Mouse (Mus musculus) midbrain, embryonic 13.5 days (tissue): Measurements from ENCODE around the gene Olfr1101. TPM values are rescaled to one million over a fixed set of nuclear protein-coding genes. Genes with fewer than 3 reads are reported as not detected.

Experiments used
- ATAC-seq: fragments of 200-750 bp; cut with Nextera tagmentation; 2 replicates; pipeline ENCODE4 v1.8.0; 2017; ENCODE audit warnings: mild to moderate bottlenecking, moderate TSS enrichment, moderate library complexity
- H3K27ac ChIP-seq: fragments of 300-500 bp; sonication (generic); 2 replicates; pipeline ENCODE4 v1.5.1; 2015; ENCODE audit warnings: inconsistent platforms, mild to moderate bottlenecking, moderate library complexity
- H3K27me3 ChIP-seq: fragments of 300-500 bp; sonication (generic); 2 replicates; pipeline ENCODE4 v1.6.1; 2015; ENCODE audit warnings: mild to moderate bottlenecking, inconsistent platforms
- H3K36me3 ChIP-seq: fragments of 300-500 bp; sonication (generic); 2 replicates; pipeline ENCODE4 v1.6.1; 2015; ENCODE audit warnings: mild to moderate bottlenecking, inconsistent platforms
- H3K4me1 ChIP-seq: fragments of 300-500 bp; sonication (generic); replicated peaks from 2 replicates; pipeline ENCODE4 v1.6.1; 2015; ENCODE audit warnings: inconsistent platforms
- H3K4me2 ChIP-seq: fragments of 300-500 bp; sonication (generic); replicated peaks from 2 replicates; pipeline ENCODE4 v1.6.1; 2015; ENCODE audit warnings: moderate library complexity, mild to moderate bottlenecking, inconsistent platforms
- H3K4me3 ChIP-seq: fragments of 300-500 bp; sonication (generic); replicated peaks from 2 replicates; pipeline ENCODE4 v1.5.1; 2015; ENCODE audit warnings: mild to moderate bottlenecking, inconsistent platforms
- H3K9ac ChIP-seq: fragments of 300-500 bp; sonication (generic); replicated peaks from 2 replicates; pipeline ENCODE4 v1.6.1; 2015; ENCODE audit warnings: mild to moderate bottlenecking, inconsistent platforms
- H3K9me3 ChIP-seq: fragments of 300-500 bp; sonication (generic); 2 replicates; pipeline ENCODE4 v1.6.1; 2016; ENCODE audit warnings: mild to moderate bottlenecking, inconsistent platforms
- WGBS: fragments of 180-500 bp; shearing (Covaris S2); methylation state at CpG from one replicate; pipeline ENCODE4 v1.1.7; 2015; 5-methylcytosine and 5-hydroxymethylcytosine counted together
- polyA plus RNA-seq: library from polyadenylated mRNA; unstranded; fragments of >200 nt; fragmentation: Nextera tagmentation; extraction: Ambion mirVana; gene quantifications from 2 replicates; pipeline ENCODE4 v1.2.1, GENCODE M21; 2015

The Olfr1101 gene
- polyA plus RNA-seq, result not detected in 2 replicates

GRCm38 (mm10) chr2:86991121-86991520, at the start of gene Olfr1101:
Olfr1101 (minus strand) TSS chr2:86991221.
- ATAC-seq, result no peak
- Histone ChIP-seq H3K27ac (no peak within 1 kb of the TSS), H3K4me3 (no peak within 1 kb of the TSS), H3K9ac (no peak within 1 kb of the TSS), H3K4me1 (no peaks in the 10 kb centered on the region), H3K36me3 (no peaks in the 10 kb centered on the region), H3K9me3 (no peaks in the 10 kb centered on the region), H3K27me3 (no peaks in the 10 kb centered on the region), H3K4me2 (no peak within 1 kb of the TSS)
- 83% methylated on average over 3 of the region's 3 CpGs for WGBS

- no peak within 1 kb of the TSS for H3K4me3 ChIP-seq
- H3K9ac ChIP-seq, result no peak within 1 kb of the TSS
- no peak for ATAC-seq
- H3K4me2 ChIP-seq, result no peak within 1 kb of the TSS
- H3K27me3 ChIP-seq, result no peaks in the 10 kb centered on the region
- no peak within 1 kb of the TSS for H3K27ac ChIP-seq
- no peaks in the 10 kb centered on the region for H3K36me3 ChIP-seq
- H3K9me3 ChIP-seq, result no peaks in the 10 kb centered on the region
- no peaks in the 10 kb centered on the region for H3K4me1 ChIP-seq
Observed at GRCm38 (mm10) chr2:87036431-87036830, 45.4 kb upstream of the Olfr1101 start, which contains the start of gene Olfr1105. Olfr1105 (minus strand) TSS chr2:87036531.

- WGBS, result 93% methylated on average over 1 of the region's 1 CpGs
- Histone ChIP-seq H3K4me2 (no peak within 1 kb of the TSS), H3K27ac (no peak within 1 kb of the TSS), H3K36me3 (no peaks in the 10 kb centered on the region), H3K9ac (no peak within 1 kb of the TSS), H3K4me3 (no peak within 1 kb of the TSS), H3K27me3 (no peaks in the 10 kb centered on the region), H3K4me1 (no peaks in the 10 kb centered on the region), H3K9me3 (no peaks in the 10 kb centered on the region)
- no peak for ATAC-seq
Observed at GRCm38 (mm10) chr2:87026980-87027379, 36.0 kb upstream of the Olfr1101 start, which contains the start of gene Olfr1104. Olfr1104 (minus strand) TSS chr2:87027080.

- Histone ChIP-seq H3K36me3 (no peaks in the 10 kb centered on the region), H3K9ac (no peak within 1 kb of the TSS), H3K27me3 (no peaks in the 10 kb centered on the region), H3K9me3 (no peaks in the 10 kb centered on the region), H3K4me1 (no peaks in the 10 kb centered on the region), H3K4me2 (no peak within 1 kb of the TSS), H3K27ac (no peak within 1 kb of the TSS), H3K4me3 (no peak within 1 kb of the TSS)
- no peak for ATAC-seq
Observed at GRCm38 (mm10) chr2:86998098-86998497, 7.1 kb upstream of the Olfr1101 start, which contains the start of gene Olfr1102. Olfr1102 (plus strand) TSS chr2:86998398.

GRCm38 (mm10) chr2:86979854-86980253, 11.2 kb downstream of the Olfr1101 start, which contains the start of gene Olfr1100:
Olfr1100 (minus strand) TSS chr2:86979954.
- no peak within 1 kb of the TSS for H3K27ac ChIP-seq
- no peaks in the 10 kb centered on the region for H3K27me3 ChIP-seq
- H3K36me3 ChIP-seq, result no peaks in the 10 kb centered on the region
- no peak for ATAC-seq
- no peak within 1 kb of the TSS for H3K9ac ChIP-seq
- 81% methylated on average over 3 of the region's 3 CpGs for WGBS
- H3K4me2 ChIP-seq, result no peak within 1 kb of the TSS
- no peaks in the 10 kb centered on the region for H3K9me3 ChIP-seq
- no peak within 1 kb of the TSS for H3K4me3 ChIP-seq
- no peaks in the 10 kb centered on the region for H3K4me1 ChIP-seq

GRCm38 (mm10) chr2:86960593-86960992, 30.4 kb downstream of the Olfr1101 start, which contains the start of gene Olfr1099:
Olfr1099 (minus strand) TSS chr2:86960693.
- H3K9me3 ChIP-seq, result no peaks in the 10 kb centered on the region
- H3K36me3 ChIP-seq, result no peaks in the 10 kb centered on the region
- H3K4me2 ChIP-seq, result no peak within 1 kb of the TSS
- no peak within 1 kb of the TSS for H3K27ac ChIP-seq
- no peaks in the 10 kb centered on the region for H3K4me1 ChIP-seq
- H3K4me3 ChIP-seq, result no peak within 1 kb of the TSS
- no peaks in the 10 kb centered on the region for H3K27me3 ChIP-seq
- no peak within 1 kb of the TSS for H3K9ac ChIP-seq
- ATAC-seq, result no peak
- WGBS, result 89% methylated on average over 1 of the region's 1 CpGs

Other genes starting within 250 kb of the Olfr1101 start
- gene Olfr1090, start 232.2 kb downstream of the Olfr1101 start, polyA plus RNA-seq, result not detected in 2 replicates
- gene Olfr1093, start 208.7 kb downstream of the Olfr1101 start, polyA plus RNA-seq, result not detected in 2 replicates
- not detected in 2 replicates for gene Olfr141, start 181.2 kb downstream of the Olfr1101 start, polyA plus RNA-seq
- gene Olfr1094, start 166.6 kb downstream of the Olfr1101 start, polyA plus RNA-seq, result not detected in 2 replicates
- gene Olfr1095, start 139.5 kb downstream of the Olfr1101 start, polyA plus RNA-seq, result not detected in 2 replicates
- not detected in 2 replicates for gene Gm13723, start 116.4 kb downstream of the Olfr1101 start, polyA plus RNA-seq
- not detected in 2 replicates for gene Olfr1097, start 99.0 kb downstream of the Olfr1101 start, polyA plus RNA-seq
- gene Olfr1098, start 66.7 kb downstream of the Olfr1101 start, polyA plus RNA-seq, result not detected in 2 replicates
- gene Olfr1099, start 30.5 kb downstream of the Olfr1101 start, polyA plus RNA-seq, result not detected in 2 replicates
- not detected in 2 replicates for gene Olfr1100, start 11.3 kb downstream of the Olfr1101 start, polyA plus RNA-seq
- gene Olfr1102, start 7.2 kb upstream of the Olfr1101 start, polyA plus RNA-seq, result not detected in 2 replicates
- gene Olfr1104, start 35.9 kb upstream of the Olfr1101 start, polyA plus RNA-seq, result not detected in 2 replicates
- not detected in 2 replicates for gene Olfr1105, start 45.3 kb upstream of the Olfr1101 start, polyA plus RNA-seq
- gene Olfr1106, start 61.1 kb upstream of the Olfr1101 start, polyA plus RNA-seq, result not detected in 2 replicates
- gene Olfr1107, start 84.6 kb upstream of the Olfr1101 start, polyA plus RNA-seq, result not detected in 2 replicates
- gene Olfr1109, start 104.8 kb upstream of the Olfr1101 start, polyA plus RNA-seq, result not detected in 2 replicates
- not detected in 2 replicates for gene Olfr259, start 123.3 kb upstream of the Olfr1101 start, polyA plus RNA-seq
- gene Olfr1110, start 149.1 kb upstream of the Olfr1101 start, polyA plus RNA-seq, result not detected in 2 replicates
- not detected in 2 replicates for gene Olfr1111, start 161.4 kb upstream of the Olfr1101 start, polyA plus RNA-seq
- not detected in 2 replicates for gene Olfr1112, start 196.6 kb upstream of the Olfr1101 start, polyA plus RNA-seq
- not detected in 2 replicates for gene Olfr1113, start 217.7 kb upstream of the Olfr1101 start, polyA plus RNA-seq